Mouse (Mus musculus) cortical plate, adult 2 months (tissue): ENCODE measurements around the gene Myocos. TPM values are rescaled to one million over a fixed set of nuclear protein-coding genes. Genes with fewer than 3 reads are reported as not detected.

Source experiments
- H3K27ac ChIP-seq: fragments of 200-500 bp; 2 replicates; pipeline ENCODE4 v1.5.1; 2012; ENCODE audit warnings: low read length, control low read depth, inconsistent platforms; ENCODE audit not compliant: insufficient read depth
- H3K4me1 ChIP-seq: fragments of 200-500 bp; 2 replicates; pipeline ENCODE4 v1.6.1; 2011; ENCODE audit warnings: low read length; ENCODE audit not compliant: control insufficient read depth, insufficient read depth
- H3K4me3 ChIP-seq: fragments of 200-500 bp; 2 replicates; pipeline ENCODE4 v1.5.1; 2011; ENCODE audit warnings: mild to moderate bottlenecking, low read length, control low read depth; ENCODE audit not compliant: insufficient read depth
- CTCF ChIP-seq: fragments of 200-500 bp; IDR thresholded peaks from 2 replicates; pipeline ENCODE4 v1.5.1; 2011; ENCODE audit warnings: mild to moderate bottlenecking, control low read depth, low read length; ENCODE audit not compliant: insufficient read depth; ENCODE audit errors: extremely low read depth
- POLR2A ChIP-seq: fragments of 200-500 bp; IDR thresholded peaks from 2 replicates; pipeline ENCODE4 v1.6.1; 2011; ENCODE audit warnings: mild to moderate bottlenecking, low read length, control low read depth; ENCODE audit not compliant: insufficient read depth; ENCODE audit errors: extremely low read depth
- polyA plus RNA-seq: library from polyadenylated mRNA; depleted of rRNA; stranded (reverse); fragments of >200 nt; gene quantifications from 2 replicates; pipeline ENCODE4 v1.2.3, GENCODE M21; 2012; rRNA removed

Gene Myocos
- polyA plus RNA-seq, 1 experiment = not detected

GRCm38 (mm10) chr1:162620487-162620886 lies 37.5 kb downstream of the Myocos start:
- no peaks in the 10 kb centered on the region for H3K4me1 ChIP-seq
- TF ChIP-seq CTCF (peak; percentile 19; the same call in 1 of the 2 replicates), POLR2A (no peak)
- no peak overlapping the region for H3K27ac ChIP-seq
- H3K4me3 ChIP-seq = no peak overlapping the region

DNA sequence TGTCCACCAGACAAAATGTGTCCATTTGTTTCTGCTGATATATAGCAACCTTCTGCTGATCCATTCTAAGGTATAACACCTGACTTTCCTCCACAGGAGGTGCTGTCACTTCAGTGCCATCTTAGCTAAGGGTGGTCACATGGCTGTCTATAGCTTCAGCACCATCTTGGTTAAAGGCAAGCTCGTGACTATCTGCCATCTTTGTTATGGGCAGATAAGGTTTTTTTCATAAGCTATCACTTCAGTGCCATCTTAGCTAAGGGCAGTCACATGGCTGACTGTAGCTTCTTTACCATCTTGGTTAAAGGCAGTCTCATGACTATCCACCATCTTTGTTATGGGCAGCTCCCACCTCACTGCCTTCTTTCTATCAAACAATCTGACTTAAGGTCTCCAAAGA lies 42.5 kb downstream of the Myocos start:
- Histone ChIP-seq H3K27ac (no peak overlapping the region), H3K4me3 (no peak overlapping the region), H3K4me1 (no peaks in the 10 kb centered on the region)
- no peak for TF ChIP-seq CTCF
- no peak for TF ChIP-seq POLR2A

DNA sequence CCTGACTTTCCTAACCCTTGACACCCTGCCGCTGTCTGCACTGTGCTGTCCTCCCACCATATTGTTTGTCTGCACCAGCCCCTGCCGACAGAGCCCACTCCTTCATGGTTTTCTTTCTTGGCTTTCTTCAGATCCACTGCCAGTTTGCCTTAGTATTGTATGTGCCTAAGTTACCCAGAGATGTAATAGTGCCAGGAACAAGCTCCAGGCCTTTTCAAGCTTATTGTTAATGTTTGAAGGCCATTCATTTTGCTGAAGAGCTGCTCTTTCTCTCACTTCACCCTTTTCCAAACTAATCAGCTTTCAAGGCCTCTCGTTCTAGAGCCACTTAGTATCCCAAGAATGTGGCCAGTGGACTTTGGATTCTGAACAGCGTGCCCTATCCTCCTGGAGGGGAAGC lies 46.8 kb downstream of the Myocos start:
- Histone ChIP-seq H3K4me1 (no peaks in the 10 kb centered on the region), H3K4me3 (no peak overlapping the region), H3K27ac (no peak overlapping the region)
- TF ChIP-seq CTCF (no peak), POLR2A (no peak)

- TF ChIP-seq CTCF (no peak), POLR2A (no peak)
- Histone ChIP-seq H3K4me3 (no peak overlapping the region), H3K27ac (no peak overlapping the region), H3K4me1 (no peaks in the 10 kb centered on the region)
Measured at GRCm38 (mm10) chr1:162609633-162610250, 48.3 kb downstream of the Myocos start.

- H3K27ac ChIP-seq = no peak overlapping the region
- no peaks in the 10 kb centered on the region for H3K4me1 ChIP-seq
- H3K4me3 ChIP-seq = no peak overlapping the region
- TF ChIP-seq POLR2A (no peak), CTCF (no peak)
Measured at GRCm38 (mm10) chr1:162608127-162608526, 49.9 kb downstream of the Myocos start.

DNA sequence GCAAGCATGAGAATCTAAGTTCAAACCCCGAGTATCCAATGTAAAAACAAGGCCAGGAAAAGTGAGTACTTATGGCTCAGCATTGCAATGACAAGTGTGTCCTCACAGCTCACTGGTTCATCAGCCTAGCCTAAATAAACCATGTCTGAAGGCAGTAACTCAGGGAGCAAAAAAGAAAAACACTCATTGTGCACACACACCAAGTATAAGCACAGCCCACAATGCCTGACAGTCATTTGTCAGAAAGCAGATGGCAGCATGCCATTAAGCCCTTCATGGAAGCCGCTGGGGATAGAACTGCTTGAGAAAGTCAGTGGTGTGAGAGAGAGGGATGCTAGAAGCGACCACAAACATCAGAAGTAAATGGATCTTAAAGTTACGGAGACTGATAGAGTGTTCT lies 56.7 kb downstream of the Myocos start:
- Histone ChIP-seq H3K4me3 (no peak overlapping the region), H3K4me1 (no peaks in the 10 kb centered on the region), H3K27ac (no peak overlapping the region)
- TF ChIP-seq POLR2A (no peak), CTCF (no peak)

- Histone ChIP-seq H3K4me1 (no peaks in the 10 kb centered on the region), H3K27ac (no peak overlapping the region), H3K4me3 (no peak overlapping the region)
- TF ChIP-seq CTCF = no peak
Measured at GRCm38 (mm10) chr1:162599617-162600016, 58.4 kb downstream of the Myocos start.

DNA sequence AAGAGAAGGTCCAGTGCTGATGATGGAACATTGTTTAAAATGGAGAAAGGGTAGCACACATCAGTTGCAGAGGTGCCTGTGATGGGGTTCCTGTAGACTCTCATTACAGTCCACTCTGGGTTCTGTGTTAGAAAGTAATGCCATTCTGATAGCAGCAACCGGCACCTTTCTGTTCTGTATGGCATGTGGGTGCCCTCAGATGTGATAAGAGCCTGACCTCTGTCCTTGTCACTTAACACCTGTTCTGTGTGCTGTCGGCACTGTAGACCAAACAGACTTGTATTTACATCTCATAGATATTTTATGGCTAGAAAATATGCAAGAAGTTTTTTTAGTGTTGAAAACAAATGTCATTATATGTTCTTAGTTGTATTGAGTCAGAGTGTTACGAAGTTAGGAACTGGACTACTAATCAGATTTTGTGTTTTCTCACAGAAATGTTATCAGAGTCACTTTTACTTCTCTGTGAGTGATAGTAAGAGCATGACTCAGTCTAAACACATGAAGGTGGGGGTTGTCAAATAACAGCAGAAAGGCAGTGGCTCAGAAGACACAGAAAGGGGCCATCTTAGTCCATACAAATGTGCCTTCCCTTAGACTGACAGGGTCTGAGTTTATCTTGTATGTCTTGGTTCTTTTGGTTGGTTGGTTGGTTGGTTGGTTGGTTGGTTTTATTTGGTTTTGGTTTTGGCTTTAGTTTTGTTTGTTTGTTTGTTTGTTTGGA lies 60.5 kb downstream of the Myocos start:
- Histone ChIP-seq H3K4me3 (no peak overlapping the region), H3K4me1 (no peaks in the 10 kb centered on the region), H3K27ac (no peak overlapping the region)
- TF ChIP-seq CTCF = no peak
- no peak for TF ChIP-seq POLR2A

Other genes with a start within 250 kb of the Myocos start
- gene Dnm3, start 180.2 kb downstream of the Myocos start, polyA plus RNA-seq = 48.9 and 54.3 TPM in 2 replicates
- gene Mettl13, start 109.7 kb downstream of the Myocos start, polyA plus RNA-seq = 9.3 and 10.3 TPM in 2 replicates
- gene Vamp4, start 87.7 kb downstream of the Myocos start, polyA plus RNA-seq = 82.2 and 84.3 TPM in 2 replicates
- gene Myoc, start 19.1 kb downstream of the Myocos start, polyA plus RNA-seq = 21.2 and 22.2 TPM in 2 replicates
- gene Prrc2c, start 82.3 kb upstream of the Myocos start, polyA plus RNA-seq = 38.6 and 41.5 TPM in 2 replicates
- gene Fmo4, start 155.8 kb upstream of the Myocos start, polyA plus RNA-seq = 0.13 and 0.25 TPM in 2 replicates
- gene Fmo1, start 208.4 kb upstream of the Myocos start, polyA plus RNA-seq = 21.4 and 25.3 TPM in 2 replicates
- gene Fmo2, start 240.5 kb upstream of the Myocos start, polyA plus RNA-seq = 2.0 and 3.2 TPM in 2 replicates